Mouse (Mus musculus): Measurements from ENCODE around the gene Nuak2. TPM values are rescaled to one million over a fixed set of nuclear protein-coding genes. Genes with fewer than 3 reads are reported as not detected.

Nuak2 gene
- polyA plus RNA-seq, 1 experiment = 2.9 TPM

- TF ChIP-seq POLR2A (IDR thresholded peaks at IDR 0.05; ENCODE audit: borderline replicate concordance, insufficient read depth, low read length) = no peak
- no peak for TF ChIP-seq CTCF (IDR thresholded peaks at IDR 0.05; ENCODE audit: borderline replicate concordance, insufficient read depth, low read depth, low read length)
- Histone ChIP-seq H3K27ac (ENCODE audit: insufficient read depth, low read length) (no peak overlapping the region), H3K27me3 (ENCODE audit: control insufficient read depth, insufficient read depth, low read length) (no peaks in the 10 kb centered on the region), H3K4me3 (replicated peaks; ENCODE audit: insufficient read depth, low read depth, low read length) (no peak overlapping the region), H3K4me1 (ENCODE audit: control insufficient read depth, insufficient read depth, low read length) (peaks cover 22% of the 10 kb centered on the region)
- DNase-seq = no peak
- WGBS = 84% methylated on average over 5 of the region's 5 CpGs
These were observed 14.7 kb upstream of the Nuak2 start for GRCm38 (mm10) chr1:132301242-132301641.

- DNase-seq = no peak
- TF ChIP-seq POLR2A (IDR thresholded peaks at IDR 0.05; ENCODE audit: borderline replicate concordance, insufficient read depth, low read length) (no peak), CTCF (IDR thresholded peaks at IDR 0.05; ENCODE audit: borderline replicate concordance, insufficient read depth, low read depth, low read length) (no peak)
- WGBS = 85% methylated on average over 9 of the region's 9 CpGs
- Histone ChIP-seq H3K4me1 (ENCODE audit: control insufficient read depth, insufficient read depth, low read length) (peaks cover 22% of the 10 kb centered on the region), H3K27me3 (ENCODE audit: control insufficient read depth, insufficient read depth, low read length) (no peaks in the 10 kb centered on the region), H3K4me3 (replicated peaks; ENCODE audit: insufficient read depth, low read depth, low read length) (no peak overlapping the region), H3K27ac (ENCODE audit: insufficient read depth, low read length) (no peak overlapping the region)
These were observed 13.5 kb upstream of the Nuak2 start for GRCm38 (mm10) chr1:132302341-132302866.

GRCm38 (mm10) chr1:132304618-132305214, 11.2 kb upstream of the Nuak2 start:
- TF ChIP-seq POLR2A (IDR thresholded peaks at IDR 0.05; ENCODE audit: borderline replicate concordance, insufficient read depth, low read length) = no peak
- TF ChIP-seq CTCF (IDR thresholded peaks at IDR 0.05; ENCODE audit: borderline replicate concordance, insufficient read depth, low read depth, low read length) = no peak
- Histone ChIP-seq H3K27me3 (ENCODE audit: control insufficient read depth, insufficient read depth, low read length) (no peaks in the 10 kb centered on the region), H3K4me3 (replicated peaks; ENCODE audit: insufficient read depth, low read depth, low read length) (no peak overlapping the region), H3K4me1 (ENCODE audit: control insufficient read depth, insufficient read depth, low read length) (peaks cover 13% of the 10 kb centered on the region), H3K27ac (ENCODE audit: insufficient read depth, low read length) (no peak overlapping the region)
- WGBS = 65% methylated on average over 9 of the region's 9 CpGs
- DNase-seq = no peak

GRCm38 (mm10) chr1:132306160-132306559, 9.8 kb upstream of the Nuak2 start:
- peaks cover 10% of the 10 kb centered on the region for H3K4me1 ChIP-seq (ENCODE audit: control insufficient read depth, insufficient read depth, low read length)
- no peak overlapping the region for H3K4me3 ChIP-seq (replicated peaks; ENCODE audit: insufficient read depth, low read depth, low read length)
- WGBS = 49% methylated on average over 4 of the region's 4 CpGs
- DNase-seq = peak; percentile 48 to 65
- H3K27ac ChIP-seq (ENCODE audit: insufficient read depth, low read length) = no peak overlapping the region
- TF ChIP-seq CTCF (IDR thresholded peaks at IDR 0.05; ENCODE audit: borderline replicate concordance, insufficient read depth, low read depth, low read length) (peak; percentile 77), POLR2A (IDR thresholded peaks at IDR 0.05; ENCODE audit: borderline replicate concordance, insufficient read depth, low read length) (no peak)
- H3K27me3 ChIP-seq (ENCODE audit: control insufficient read depth, insufficient read depth, low read length) = no peaks in the 10 kb centered on the region

GRCm38 (mm10) chr1:132306808-132307207, 9.1 kb upstream of the Nuak2 start:
- H3K4me1 ChIP-seq (ENCODE audit: control insufficient read depth, insufficient read depth, low read length) = peaks cover 8% of the 10 kb centered on the region
- H3K27me3 ChIP-seq (ENCODE audit: control insufficient read depth, insufficient read depth, low read length) = no peaks in the 10 kb centered on the region
- no peak overlapping the region for H3K4me3 ChIP-seq (replicated peaks; ENCODE audit: insufficient read depth, low read depth, low read length)
- H3K27ac ChIP-seq (ENCODE audit: insufficient read depth, low read length) = no peak overlapping the region
- TF ChIP-seq POLR2A (IDR thresholded peaks at IDR 0.05; ENCODE audit: borderline replicate concordance, insufficient read depth, low read length) = peak; percentile 10; the same call in 1 of the 2 replicates
- no peak for TF ChIP-seq CTCF (IDR thresholded peaks at IDR 0.05; ENCODE audit: borderline replicate concordance, insufficient read depth, low read depth, low read length)
- no peak for DNase-seq
- 35% methylated on average over 4 of the region's 4 CpGs for whole genome bisulfite sequencing

- DNase-seq = no peak
- H3K27ac ChIP-seq (ENCODE audit: insufficient read depth, low read length) = no peak overlapping the region
- H3K4me3 ChIP-seq (replicated peaks; ENCODE audit: insufficient read depth, low read depth, low read length) = no peak overlapping the region
- peaks cover 4% of the 10 kb centered on the region; the same call in 1 of the 2 replicates for H3K4me1 ChIP-seq (ENCODE audit: control insufficient read depth, insufficient read depth, low read length)
- H3K27me3 ChIP-seq (ENCODE audit: control insufficient read depth, insufficient read depth, low read length) = no peaks in the 10 kb centered on the region
- 82% methylated on average over 6 of the region's 6 CpGs for WGBS
- TF ChIP-seq CTCF (IDR thresholded peaks at IDR 0.05; ENCODE audit: borderline replicate concordance, insufficient read depth, low read depth, low read length) = no peak
- TF ChIP-seq POLR2A (IDR thresholded peaks at IDR 0.05; ENCODE audit: borderline replicate concordance, insufficient read depth, low read length) = no peak
These were observed 8.0 kb upstream of the Nuak2 start for GRCm38 (mm10) chr1:132307962-132308361.

GRCm38 (mm10) chr1:132308674-132309073, 7.3 kb upstream of the Nuak2 start:
- Histone ChIP-seq H3K27me3 (ENCODE audit: control insufficient read depth, insufficient read depth, low read length) (no peaks in the 10 kb centered on the region), H3K4me3 (replicated peaks; ENCODE audit: insufficient read depth, low read depth, low read length) (no peak overlapping the region), H3K4me1 (ENCODE audit: control insufficient read depth, insufficient read depth, low read length) (peaks cover 4% of the 10 kb centered on the region; the same call in 1 of the 2 replicates), H3K27ac (ENCODE audit: insufficient read depth, low read length) (no peak overlapping the region)
- DNase-seq = no peak
- no peak for TF ChIP-seq CTCF (IDR thresholded peaks at IDR 0.05; ENCODE audit: borderline replicate concordance, insufficient read depth, low read depth, low read length)
- no peak for TF ChIP-seq POLR2A (IDR thresholded peaks at IDR 0.05; ENCODE audit: borderline replicate concordance, insufficient read depth, low read length)
- WGBS = 71% methylated on average over 7 of the region's 7 CpGs

- Histone ChIP-seq H3K4me3 (replicated peaks; ENCODE audit: insufficient read depth, low read depth, low read length) (no peak overlapping the region), H3K4me1 (ENCODE audit: control insufficient read depth, insufficient read depth, low read length) (peaks cover 4% of the 10 kb centered on the region; the same call in 1 of the 2 replicates), H3K27me3 (ENCODE audit: control insufficient read depth, insufficient read depth, low read length) (no peaks in the 10 kb centered on the region), H3K27ac (ENCODE audit: insufficient read depth, low read length) (no peak overlapping the region)
- WGBS = 77% methylated on average over 7 of the region's 7 CpGs
- no peak for DNase-seq
- no peak for TF ChIP-seq CTCF (IDR thresholded peaks at IDR 0.05; ENCODE audit: borderline replicate concordance, insufficient read depth, low read depth, low read length)
- no peak for TF ChIP-seq POLR2A (IDR thresholded peaks at IDR 0.05; ENCODE audit: borderline replicate concordance, insufficient read depth, low read length)
These were observed 5.2 kb upstream of the Nuak2 start for GRCm38 (mm10) chr1:132310754-132311153.

Measured in cerebellum, adult 2 months (tissue).